Mouse (Mus musculus): ENCODE measurements around the gene Yipf3.

Yipf3 gene

GRCm38 (mm10) chr17:46255147-46255546, 7.3 kb downstream of the Yipf3 start:
- DNase-seq (ENCODE audit: low spot score): no peak

DNA sequence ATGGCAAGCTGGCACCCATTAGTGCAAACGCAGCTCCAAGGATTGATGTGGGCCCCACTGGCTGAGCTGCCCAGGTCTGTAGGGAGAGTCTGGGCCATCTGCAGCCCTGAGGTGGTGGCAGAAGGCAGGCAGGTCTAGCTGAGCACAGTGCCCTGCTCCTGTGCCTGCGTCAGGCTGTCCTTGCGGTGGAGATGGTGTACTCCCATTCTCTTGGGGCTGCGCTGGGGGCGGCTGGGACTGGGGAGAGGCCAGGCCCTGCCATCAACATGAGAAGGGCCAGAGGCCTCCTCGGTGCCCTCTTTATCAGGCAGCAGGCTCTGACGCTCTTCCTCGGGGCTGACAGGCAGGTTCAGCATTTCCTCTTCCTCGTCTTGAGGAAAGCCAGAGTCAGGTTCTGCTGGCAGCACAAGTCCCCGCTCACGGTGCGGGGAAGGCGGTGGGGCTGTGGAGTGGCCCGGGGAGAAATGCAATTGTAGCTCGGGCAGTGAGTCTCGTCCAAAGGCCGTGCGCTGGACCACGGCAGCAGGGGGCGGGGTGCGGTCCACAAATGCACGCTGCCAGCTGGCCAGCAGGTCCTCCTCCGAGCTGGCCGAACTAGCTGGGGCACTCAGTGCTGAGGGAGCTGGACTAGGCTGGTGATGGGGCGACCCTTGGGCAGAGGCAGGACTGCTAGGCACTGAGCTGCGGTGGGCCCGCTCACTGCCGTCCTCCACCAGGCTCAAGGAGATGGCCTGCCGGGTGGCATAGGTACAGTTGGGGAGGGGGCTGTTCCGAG, 10.6 kb downstream of the Yipf3 start:
- DNase-seq (ENCODE audit: low spot score): no peak

DNA sequence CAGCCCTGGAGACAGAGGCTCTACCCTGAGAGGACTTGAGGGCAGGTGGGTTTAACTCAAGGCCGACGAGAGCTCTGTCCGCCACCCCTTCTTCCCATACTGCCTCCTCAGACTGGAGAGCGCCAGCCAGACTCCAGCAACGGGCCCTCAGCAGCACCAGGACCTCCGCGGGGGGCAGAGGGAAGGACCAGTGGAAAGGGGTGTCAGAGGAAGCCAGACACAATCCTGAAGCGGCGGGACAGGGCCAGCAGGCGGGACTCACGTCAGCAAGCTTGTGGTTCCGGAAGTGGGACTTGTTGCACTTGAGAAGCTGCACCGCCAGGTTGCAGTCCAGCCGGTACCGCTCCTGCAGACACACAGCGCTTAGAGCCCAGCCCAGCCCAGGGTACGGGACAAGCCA, 11.8 kb downstream of the Yipf3 start:
- no peak for DNase-seq (ENCODE audit: low spot score)

DNA sequence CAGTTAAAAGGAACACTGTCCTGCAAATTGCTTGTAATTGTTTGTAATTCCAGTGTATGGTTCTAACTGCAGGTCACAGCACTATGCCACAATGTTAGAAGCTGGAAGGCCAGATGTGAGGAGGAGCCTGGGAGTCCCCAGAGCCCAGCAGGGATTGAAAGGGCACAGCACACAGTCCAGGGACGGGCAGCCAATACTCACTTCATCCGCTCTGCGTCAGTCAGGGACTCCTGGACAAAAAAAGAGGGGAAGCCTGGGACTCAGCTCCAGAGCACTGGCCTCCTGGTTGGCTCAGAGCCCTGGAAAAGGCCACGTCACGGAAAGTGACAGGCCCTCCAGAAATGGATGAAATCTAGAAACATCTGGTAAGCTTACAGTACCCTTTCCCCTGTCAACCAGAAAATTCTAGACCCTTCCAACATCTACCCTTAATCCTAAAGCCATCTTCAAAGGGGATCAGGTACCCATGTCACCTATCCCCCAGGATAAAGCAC, 14.4 kb downstream of the Yipf3 start:
- no peak for DNase-seq (ENCODE audit: low spot score)

DNA sequence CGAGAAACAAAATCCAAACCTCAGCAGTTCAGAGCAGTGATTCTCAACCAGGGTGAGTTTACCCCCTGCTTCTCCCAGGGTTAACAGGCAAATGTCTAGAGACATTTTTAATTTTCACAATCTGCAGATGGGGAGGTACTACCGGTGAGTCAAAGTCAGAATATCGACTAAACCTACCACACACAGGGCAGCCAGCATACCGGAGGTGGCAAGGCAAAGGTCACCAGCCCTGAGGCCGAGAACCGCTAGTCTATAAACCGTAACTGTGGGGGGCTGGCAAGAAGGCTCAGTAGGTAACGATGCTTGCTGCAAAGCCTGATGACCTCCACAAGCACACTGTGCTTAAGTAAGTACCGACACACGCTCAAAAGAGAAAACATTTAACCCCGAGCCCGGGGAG, 17.6 kb downstream of the Yipf3 start:
- no peak for DNase-seq (ENCODE audit: low spot score)

DNA sequence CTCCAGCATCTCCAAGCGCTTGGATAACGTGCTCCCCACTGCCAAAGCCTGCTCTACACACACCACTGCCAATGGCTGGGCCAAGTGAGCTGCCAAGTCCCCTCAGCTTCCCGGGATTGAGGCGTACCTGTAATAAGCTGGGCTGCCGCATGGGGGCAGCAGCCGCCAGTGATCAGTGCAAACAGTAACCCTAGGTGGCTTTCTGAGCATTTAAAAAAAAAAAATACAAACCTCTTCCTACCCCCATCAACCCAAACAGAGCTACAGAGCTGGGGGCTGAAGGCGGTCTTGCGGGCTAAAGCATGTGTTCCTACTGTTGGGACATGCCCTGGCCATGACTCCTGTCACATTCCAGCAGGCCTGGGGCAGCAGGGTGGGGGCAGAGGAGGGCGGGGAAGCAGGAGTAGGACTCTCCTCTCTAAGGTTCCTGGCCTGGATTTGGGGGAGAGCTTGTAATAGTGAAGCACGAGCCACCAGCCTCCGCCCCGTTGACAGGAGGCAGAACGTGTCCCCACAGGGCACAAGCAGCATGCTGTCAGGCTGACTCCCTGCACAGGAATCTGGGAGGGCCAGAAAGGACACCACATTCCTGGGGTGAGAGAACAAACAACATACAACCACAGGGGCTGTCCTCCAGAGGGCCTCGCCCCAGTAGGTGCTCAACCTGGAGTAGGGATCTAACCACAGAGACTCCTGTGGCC, 18.2 kb downstream of the Yipf3 start:
- peak; percentile 49 for DNase-seq (ENCODE audit: low spot score)

- DNase-seq (ENCODE audit: low spot score): no peak
Observed at GRCm38 (mm10) chr17:46266986-46267385, 19.1 kb downstream of the Yipf3 start.

- DNase-seq (ENCODE audit: low spot score): no peak
Observed at GRCm38 (mm10) chr17:46267511-46267910, 19.6 kb downstream of the Yipf3 start.

DNA sequence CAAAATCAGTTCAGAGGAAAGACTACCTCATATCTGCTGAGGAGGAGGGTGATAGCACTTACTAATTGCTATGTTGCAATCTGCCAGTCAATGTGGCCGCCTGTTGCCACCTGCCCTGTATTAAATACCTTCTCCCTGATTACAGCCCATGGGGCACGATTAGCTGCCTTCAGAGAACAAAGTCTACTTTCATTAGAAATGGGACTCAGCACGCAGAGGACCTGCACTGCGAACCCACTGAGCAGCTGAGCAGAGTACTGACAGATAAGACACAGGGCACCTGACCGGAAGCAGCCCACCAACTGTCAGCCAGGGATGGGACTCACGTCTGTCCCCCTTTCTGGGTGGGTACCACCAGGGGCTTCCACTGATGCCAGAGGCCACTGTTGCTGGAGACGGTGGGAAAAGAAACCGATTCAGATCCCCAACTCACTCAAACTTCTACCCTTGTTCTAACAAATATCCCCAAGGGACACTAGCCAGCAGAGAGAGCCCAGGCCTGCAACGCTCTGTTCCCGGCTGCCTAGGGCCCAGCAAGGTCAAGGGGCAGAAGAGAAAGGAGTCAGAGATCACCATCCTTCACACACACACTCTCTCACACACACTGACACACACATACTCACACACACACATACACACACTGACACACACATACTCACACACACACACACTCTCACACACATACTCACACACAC, 20.3 kb downstream of the Yipf3 start:
- DNase-seq (ENCODE audit: low spot score): no peak

GRCm38 (mm10) chr17:46269771-46270534, 22.1 kb downstream of the Yipf3 start:
- no peak for DNase-seq (ENCODE audit: low spot score)

- no peak for DNase-seq (ENCODE audit: low spot score)
Observed at GRCm38 (mm10) chr17:46272058-46272457, 24.2 kb downstream of the Yipf3 start.

DNA sequence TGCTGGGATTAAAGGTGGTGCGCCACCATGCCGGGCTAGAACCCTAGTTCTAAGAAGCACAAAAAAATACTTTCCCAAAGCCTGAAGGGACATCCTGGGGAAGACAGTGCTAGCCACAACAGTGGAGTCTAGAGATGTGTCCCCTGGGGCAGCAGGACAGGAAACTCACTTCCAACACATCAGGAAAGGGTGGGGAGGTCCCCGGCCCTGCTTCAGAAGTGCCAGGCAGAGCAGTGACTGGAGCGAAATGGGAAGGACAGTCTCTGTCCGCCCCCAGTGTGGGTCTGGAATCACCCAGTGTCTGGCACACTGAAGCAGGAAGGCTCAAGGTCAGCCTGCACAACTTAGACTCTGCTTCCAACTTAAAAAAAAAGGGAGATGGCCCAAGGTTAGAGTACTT, 24.8 kb downstream of the Yipf3 start:
- DNase-seq (ENCODE audit: low spot score): no peak

DNA sequence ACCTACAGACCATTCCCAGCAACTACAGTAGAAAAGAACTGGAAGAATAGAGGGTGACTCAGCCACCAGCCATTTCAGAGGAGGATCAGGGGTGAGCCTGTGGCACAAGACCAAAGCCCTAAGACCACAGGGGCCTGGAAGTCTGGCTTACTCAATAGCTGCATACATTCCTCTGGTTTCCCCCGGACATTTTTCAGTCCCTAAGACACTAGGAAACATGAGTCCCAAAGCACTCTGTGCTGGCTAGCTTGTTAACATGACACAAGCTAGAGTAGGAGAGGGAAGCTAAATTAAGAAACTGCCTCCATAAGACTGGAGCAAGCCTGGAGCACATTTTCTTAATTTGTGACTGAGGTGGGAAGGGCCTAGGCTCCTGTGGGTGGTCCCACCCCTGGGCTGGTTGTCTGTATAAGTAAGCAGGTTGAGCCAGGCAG, 25.9 kb downstream of the Yipf3 start:
- no peak for DNase-seq (ENCODE audit: low spot score)

DNA sequence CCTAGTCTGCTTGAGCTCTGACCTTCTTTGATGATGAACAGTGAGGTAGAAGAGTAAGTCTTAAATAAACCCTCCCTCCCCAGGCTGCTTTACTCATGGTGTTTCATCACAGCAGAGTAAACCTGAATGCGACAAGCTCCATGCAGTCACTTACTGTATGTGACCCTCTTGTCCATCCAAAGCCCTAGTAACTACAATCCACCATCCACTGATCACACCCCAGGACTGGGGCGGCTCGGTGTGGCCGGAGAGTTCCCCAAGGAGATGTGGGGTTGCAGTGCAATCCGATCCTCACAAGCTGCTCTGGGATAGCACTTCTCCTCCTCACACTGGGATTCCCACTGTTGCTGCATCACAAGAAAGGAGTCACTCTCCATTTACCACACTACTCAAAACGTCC, 26.6 kb downstream of the Yipf3 start:
- no peak for DNase-seq (ENCODE audit: low spot score)

DNA sequence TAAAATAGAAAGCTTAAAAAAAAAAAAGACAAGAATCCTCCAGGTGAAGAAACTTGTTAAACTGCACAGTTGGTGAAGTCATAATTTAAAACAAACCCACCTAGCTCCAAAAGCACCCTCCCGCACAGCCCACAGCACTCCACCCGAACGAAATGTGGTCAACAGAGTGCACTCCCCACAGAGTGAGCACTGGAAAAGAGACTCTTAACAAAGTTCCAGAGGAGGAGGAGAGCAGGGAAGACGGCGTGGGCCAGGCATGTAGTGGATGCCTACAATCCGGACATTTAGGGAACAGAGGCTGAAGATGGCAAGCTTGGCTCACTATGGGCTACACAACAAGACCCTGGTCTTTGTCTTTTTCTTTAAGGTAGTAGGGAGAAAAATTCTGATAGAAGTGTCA, 27.2 kb downstream of the Yipf3 start:
- no peak for DNase-seq (ENCODE audit: low spot score)

GRCm38 (mm10) chr17:46275506-46275905, 27.6 kb downstream of the Yipf3 start:
- DNase-seq (ENCODE audit: low spot score): no peak

- DNase-seq (ENCODE audit: low spot score): no peak
Observed at GRCm38 (mm10) chr17:46277586-46277985, 29.7 kb downstream of the Yipf3 start.

DNA sequence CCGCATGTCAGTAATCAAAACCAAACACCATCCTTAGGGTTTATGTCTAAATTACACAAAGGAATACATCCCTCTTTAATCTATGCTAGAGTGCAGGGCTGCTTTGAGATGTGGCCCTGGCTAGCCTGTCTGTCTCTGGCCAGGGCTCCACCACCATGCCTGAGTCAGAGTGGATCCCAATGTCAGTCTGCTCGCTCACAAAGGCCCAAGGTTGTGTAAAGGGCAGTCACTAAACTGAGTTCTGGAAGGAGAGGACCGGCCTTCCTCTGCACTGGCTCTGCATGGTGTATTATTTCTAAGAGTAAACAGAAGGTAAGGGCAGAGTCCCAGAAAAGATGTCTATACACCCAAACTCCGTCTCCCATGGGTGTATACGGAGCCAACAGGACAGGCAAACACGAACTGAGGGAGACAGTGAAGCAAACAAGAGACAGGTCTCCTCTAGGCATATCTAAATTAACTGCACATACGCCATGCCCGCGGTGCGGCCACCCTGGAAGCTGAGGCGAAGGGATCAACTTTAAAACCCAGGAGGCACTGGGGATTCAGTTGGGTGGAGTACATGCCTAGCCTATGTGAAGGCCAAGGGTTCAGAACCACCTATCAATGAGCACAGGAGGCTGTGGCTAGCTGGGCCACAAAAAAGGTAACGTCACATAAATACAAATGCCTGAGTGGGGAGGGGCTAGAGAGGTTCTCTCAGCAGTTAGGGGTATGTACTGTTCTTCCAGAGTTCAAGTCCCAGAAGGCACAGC, 30.3 kb downstream of the Yipf3 start:
- no peak for DNase-seq (ENCODE audit: low spot score)

DNA sequence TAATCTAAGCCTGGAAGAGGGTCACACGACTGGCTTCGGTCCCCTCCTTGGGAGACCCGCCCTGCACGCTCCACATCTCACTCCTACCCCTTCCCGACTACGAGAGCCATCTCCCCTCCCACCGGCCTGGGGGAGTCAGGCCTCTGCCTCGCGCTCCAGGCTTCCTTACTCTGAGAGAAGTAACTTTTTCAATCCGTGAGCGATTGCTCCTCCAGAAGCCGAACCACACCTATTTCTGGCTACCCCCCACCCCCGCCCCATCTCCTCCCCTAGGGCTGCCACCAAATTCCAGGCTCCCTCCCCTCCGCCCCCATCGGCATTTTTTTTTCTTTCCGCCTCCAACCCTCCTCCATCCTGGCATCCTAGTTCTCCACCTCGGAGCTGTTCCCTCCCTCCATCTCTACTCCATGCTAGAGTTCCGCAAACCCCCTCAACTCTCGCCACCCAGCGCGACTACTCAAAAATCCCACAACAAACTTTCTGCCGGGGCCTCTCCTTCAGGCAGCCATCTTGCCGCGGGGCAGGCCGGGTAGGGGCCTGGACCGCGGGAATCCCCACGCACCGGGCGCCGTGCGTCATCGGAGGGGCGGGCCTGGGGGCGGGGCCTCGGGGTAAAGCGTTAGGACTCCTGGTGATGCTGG, 34.7 kb downstream of the Yipf3 start, which contains the start of gene Tjap1:
Tjap1 (minus strand) TSS at position 544 of the 641 bp plus-strand sequence.
- DNase-seq (ENCODE audit: low spot score): peak; percentile 67

DNA sequence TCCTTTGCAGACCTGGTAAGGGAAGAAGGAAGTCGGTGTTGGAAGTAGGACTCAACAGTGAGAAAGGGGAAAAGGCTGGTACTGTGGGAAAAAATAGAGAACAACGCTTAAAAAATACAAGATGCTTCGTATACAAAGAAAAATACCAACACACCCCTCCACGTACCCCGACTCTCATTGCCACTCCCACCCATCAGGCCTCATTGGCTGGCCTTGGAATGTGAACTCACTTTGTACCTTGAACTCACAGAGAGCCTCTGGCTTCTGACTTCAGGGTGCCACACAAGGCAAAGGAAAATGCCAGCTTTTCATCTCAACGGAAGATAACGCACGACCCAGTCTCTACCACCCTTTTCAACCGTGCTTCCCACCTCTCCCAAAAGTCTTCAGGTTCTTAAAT, 35.3 kb downstream of the Yipf3 start:
- no peak for DNase-seq (ENCODE audit: low spot score)

GRCm38 (mm10) chr17:46283911-46284310, 36.0 kb downstream of the Yipf3 start:
- DNase-seq (ENCODE audit: low spot score): no peak
